Mouse (Mus musculus) splenic B cell, adult 2 months (primary cell): ENCODE data around the gene Cd101.

ENCODE experiments used
- DNase-seq: peaks from one replicate; pipeline ENCODE4 v3.0.0-alpha.2; 2011; ENCODE audit warnings: low read depth, low spot score
- H3K27me3 ChIP-seq: 2 replicates; pipeline ENCODE4 v1.6.1; 2012; ENCODE audit warnings: mild to moderate bottlenecking, low read length, moderate library complexity, mixed read lengths; ENCODE audit not compliant: control insufficient read depth, poor library complexity, insufficient read depth, severe bottlenecking
- H3K36me3 ChIP-seq: 2 replicates; pipeline ENCODE4 v1.6.1; 2012; ENCODE audit warnings: mild to moderate bottlenecking, low read length, moderate library complexity, mixed read lengths; ENCODE audit not compliant: control insufficient read depth, poor library complexity, insufficient read depth, severe bottlenecking

Gene Cd101

DNA sequence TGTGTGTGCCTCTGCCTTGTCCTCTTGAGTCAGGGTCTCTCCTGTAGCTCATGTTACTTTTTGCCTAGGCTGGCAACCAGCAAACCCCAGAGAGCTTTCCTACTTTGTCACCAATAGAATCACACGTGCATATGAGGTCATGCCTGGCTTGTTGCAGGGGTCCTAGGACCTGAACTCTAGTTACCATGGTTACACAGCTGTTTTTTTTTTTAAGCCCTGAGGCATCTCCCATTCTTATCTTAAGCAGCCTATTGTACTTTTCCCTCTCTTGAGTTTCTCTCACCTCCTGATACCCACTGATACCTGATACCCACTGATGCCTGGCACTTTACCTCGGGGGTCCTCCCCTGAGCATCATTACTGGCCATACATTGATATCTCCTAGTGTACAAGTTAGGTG, 29.6 kb downstream of the Cd101 start:
- no peaks in the 10 kb centered on the region for H3K27me3 ChIP-seq
- DNase-seq = no peak
- H3K36me3 ChIP-seq = no peaks in the 10 kb centered on the region

- peak; percentile 86 for DNase-seq
- Histone ChIP-seq H3K27me3 (no peaks in the 10 kb centered on the region), H3K36me3 (no peaks in the 10 kb centered on the region)
These were observed 30.4 kb downstream of the Cd101 start for GRCm38 (mm10) chr3:100998904-100999340.

DNA sequence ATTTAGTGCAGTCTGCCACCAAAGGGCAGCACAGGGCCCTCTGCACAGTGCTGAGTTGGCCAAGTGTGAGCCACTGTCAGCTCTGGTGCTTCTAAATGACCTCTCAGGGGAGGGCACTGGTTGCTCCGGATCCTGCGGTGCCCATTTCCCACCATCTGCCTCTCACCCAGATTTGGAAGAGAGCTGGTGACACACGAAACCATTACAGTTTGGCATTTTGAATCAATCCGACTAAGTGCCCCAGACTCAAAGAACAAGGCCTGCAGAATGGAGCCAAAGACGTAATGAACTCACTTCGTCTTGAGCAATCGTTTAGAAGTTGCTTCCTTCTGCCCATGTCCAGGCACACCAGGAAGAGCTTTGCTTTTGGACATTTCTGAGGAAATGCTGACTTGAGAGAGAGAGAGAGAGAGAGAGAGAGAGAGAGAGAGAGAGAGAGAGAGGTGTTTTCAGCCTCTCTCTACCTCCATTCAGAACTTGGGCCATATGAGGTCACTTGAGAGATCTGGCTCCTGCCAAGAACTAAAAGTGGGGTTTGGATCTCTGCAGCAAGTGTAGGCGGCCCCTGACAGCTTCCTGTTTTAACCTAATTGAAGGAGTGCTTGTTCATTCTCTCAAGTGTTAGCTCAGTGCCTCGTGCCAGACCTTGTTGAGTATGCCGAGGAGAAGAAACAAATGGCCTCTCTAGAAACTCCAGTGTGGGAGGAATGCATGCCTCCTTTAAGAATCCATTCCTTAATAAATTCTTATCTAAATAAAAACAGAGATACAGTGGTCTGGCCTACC, 31.4 kb downstream of the Cd101 start:
- Histone ChIP-seq H3K27me3 (no peaks in the 10 kb centered on the region), H3K36me3 (no peaks in the 10 kb centered on the region)
- DNase-seq = no peak

DNA sequence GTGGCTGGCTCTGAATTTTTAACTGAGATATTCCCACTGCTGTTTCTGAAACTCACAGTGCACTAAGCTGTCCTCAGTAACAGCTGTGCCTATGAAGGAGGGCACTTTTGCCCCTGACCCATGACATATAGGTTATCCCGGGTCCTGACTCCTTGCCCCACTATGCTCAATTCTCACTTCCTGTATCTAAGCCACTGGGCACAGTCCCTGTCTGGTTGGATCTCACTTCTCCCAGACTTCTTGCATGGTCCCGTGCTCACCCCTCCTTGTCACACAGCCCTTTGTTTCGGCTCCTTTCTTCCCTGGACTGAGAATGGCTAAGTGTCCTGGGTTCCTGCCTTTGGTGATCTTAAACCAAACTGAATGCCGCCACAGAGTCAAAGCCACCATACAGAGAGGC, 35.1 kb downstream of the Cd101 start:
- no peak for DNase-seq
- H3K27me3 ChIP-seq = no peaks in the 10 kb centered on the region

DNA sequence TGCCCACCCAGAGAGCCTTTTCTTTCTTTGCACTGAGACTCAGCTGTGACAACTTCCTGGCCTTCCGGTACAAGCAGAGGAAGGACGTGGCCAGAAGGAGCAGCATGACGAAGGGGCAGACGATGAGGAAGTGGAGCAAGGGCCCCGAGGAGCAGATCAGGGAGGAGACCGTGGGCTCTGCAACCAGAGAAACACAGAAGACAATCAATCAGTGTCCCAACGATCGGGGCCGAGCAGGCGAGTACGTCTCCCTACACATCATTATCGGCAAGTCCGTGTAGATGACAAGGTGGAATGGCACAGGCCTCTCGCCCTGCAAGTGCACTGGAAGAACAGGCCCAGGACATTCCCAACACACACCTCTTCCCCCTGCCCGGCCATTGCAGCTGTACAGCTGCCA, 35.6 kb downstream of the Cd101 start:
- Histone ChIP-seq H3K27me3 (no peaks in the 10 kb centered on the region), H3K36me3 (no peaks in the 10 kb centered on the region)
- DNase-seq = peak; percentile 25

More for the DNA sequence above, 35.1 kb downstream of the Cd101 start:
- H3K36me3 ChIP-seq = no peaks in the 10 kb centered on the region

DNA sequence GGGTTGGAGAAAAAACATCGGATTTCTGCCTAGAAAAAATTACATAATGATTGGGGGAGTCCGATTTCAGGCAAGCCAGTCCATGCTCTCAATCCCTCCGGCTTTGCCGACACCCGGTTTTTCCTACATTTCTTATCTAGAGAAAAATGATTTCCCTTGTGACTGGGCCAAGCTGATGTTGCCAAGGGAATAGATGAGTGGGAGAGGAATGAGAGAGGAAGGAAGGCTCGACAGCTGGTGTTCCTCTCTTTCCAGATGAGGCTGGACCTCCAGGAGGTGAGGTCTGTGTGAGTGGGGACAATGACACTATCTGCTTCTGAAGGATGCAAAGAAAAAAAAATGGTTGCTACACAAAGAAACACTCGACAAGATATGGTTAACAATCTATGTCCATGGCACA, 36.2 kb downstream of the Cd101 start:
- DNase-seq = no peak
- Histone ChIP-seq H3K36me3 (no peaks in the 10 kb centered on the region), H3K27me3 (no peaks in the 10 kb centered on the region)

GRCm38 (mm10) chr3:100990231-100990630, 39.1 kb downstream of the Cd101 start:
- Histone ChIP-seq H3K27me3 (no peaks in the 10 kb centered on the region), H3K36me3 (no peaks in the 10 kb centered on the region)
- DNase-seq = no peak

DNA sequence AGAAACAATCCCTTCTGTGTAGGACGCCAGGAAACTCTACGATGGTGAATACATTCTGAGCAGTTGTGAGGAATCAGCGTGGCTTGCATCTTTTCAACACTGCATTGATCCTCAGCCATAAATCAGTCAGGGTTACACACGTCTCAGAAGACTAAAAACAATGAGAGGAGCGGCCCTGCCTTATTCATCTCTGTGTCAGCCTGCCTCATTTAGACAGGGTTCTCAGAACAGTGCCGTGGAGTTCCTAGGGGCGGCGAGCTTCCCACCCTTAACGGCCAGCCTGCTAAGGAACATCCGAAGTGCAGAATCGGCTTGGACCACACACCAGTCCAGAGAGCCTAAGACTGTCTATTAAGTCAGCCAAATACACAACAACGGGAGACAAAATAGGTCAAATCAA, 39.9 kb downstream of the Cd101 start:
- no peaks in the 10 kb centered on the region for H3K36me3 ChIP-seq
- DNase-seq = no peak
- no peaks in the 10 kb centered on the region for H3K27me3 ChIP-seq

- Histone ChIP-seq H3K36me3 (no peaks in the 10 kb centered on the region), H3K27me3 (no peaks in the 10 kb centered on the region)
- DNase-seq = peak; percentile 39
These were observed 50.1 kb downstream of the Cd101 start for GRCm38 (mm10) chr3:100979290-100979689.

DNA sequence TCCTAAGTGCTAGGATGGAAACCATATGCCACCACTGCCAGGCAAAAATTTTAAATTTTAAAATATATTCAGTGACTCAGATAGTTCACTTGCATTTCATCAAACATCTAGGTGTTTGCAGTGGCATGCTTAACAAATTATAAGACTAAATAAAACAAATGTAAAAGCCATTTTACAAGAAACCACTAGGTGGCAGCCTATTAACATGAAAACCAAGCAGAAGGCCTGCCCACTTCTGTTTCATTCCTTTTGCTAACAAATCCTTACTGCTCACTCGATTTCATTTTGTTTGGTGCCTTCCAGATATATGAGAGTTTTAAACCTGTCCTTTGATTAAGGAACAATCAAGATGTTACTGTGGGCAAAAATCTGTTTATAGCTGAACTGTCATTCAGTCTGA, 55.5 kb downstream of the Cd101 start:
- DNase-seq = peak; percentile 72
- Histone ChIP-seq H3K36me3 (no peaks in the 10 kb centered on the region), H3K27me3 (no peaks in the 10 kb centered on the region)

DNA sequence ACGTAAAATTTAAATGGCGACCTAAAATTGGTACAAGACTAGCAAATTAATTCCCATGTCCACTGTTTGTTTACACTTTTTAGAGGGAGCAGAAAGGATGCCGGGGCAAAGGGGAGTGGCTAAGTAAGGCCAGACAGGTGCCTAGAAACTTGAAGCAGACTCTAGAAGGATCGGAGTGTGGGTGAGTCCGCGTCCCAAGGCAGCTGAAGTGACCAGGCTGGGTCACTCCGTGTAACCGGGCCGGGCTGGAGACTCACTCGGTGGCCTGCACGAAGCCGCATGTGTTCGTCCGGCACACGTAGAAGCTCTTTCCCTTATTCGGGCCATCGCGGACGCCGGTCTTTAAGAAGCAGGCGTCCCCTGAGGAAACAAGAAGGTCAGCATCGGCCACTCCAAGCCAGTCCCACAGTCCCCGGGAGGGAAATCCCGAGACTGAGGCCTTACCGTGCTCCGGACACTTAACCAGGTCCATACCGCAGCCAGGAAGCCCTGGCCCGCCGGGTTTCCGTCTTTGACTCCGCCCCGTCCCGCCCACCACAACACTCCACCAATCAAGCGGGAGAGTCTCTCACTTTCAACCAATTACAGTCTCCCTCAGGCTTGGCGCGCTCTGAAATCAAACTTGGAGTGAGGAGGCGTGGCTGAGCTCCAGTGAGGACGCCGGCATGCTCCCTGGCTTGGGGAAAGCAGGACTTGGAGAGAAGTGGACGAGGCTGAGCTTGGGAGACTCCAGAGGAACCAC, 60.0 kb downstream of the Cd101 start, which contains the start of gene Ttf2:
Gene Ttf2, minus strand, starts transcription at position 488 of the 742 bp plus-strand sequence.
- no peaks in the 10 kb centered on the region for H3K27me3 ChIP-seq
- no peaks in the 10 kb centered on the region for H3K36me3 ChIP-seq
- DNase-seq = peak; percentile 92

- DNase-seq = peak; percentile 46
- Histone ChIP-seq H3K36me3 (peaks cover 3% of the 10 kb centered on the region; the same call in 1 of the 2 replicates), H3K27me3 (no peaks in the 10 kb centered on the region)
These were observed 65.4 kb downstream of the Cd101 start for GRCm38 (mm10) chr3:100963849-100964542.

DNA sequence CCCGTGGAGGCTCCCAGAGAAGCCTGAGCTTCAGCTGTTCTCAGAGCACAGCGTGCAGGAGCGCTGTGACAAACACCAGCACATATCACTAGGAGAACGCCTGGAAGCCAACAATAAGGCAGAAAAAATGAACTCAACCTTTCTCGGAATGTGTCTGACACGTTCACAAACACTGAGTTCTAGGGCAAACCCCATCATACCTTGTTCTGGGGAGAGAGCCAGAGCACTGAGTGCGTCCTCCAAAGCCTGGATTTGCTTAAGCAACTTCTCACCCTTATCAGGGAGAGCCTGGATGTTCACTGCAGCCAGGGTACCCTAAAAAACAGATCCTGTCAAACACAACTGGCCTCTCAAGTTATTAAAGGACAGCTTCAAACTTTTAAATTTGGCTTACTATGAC, 67.9 kb downstream of the Cd101 start:
- peaks cover 8% of the 10 kb centered on the region for H3K36me3 ChIP-seq
- no peaks in the 10 kb centered on the region for H3K27me3 ChIP-seq
- no peak for DNase-seq

GRCm38 (mm10) chr3:100961007-100961406, 68.3 kb downstream of the Cd101 start:
- Histone ChIP-seq H3K36me3 (peaks cover 8% of the 10 kb centered on the region), H3K27me3 (no peaks in the 10 kb centered on the region)
- DNase-seq = no peak

GRCm38 (mm10) chr3:100954616-100955015, 74.7 kb downstream of the Cd101 start:
- peaks cover 11% of the 10 kb centered on the region for H3K36me3 ChIP-seq
- H3K27me3 ChIP-seq = no peaks in the 10 kb centered on the region
- peak; percentile 14 for DNase-seq
